Mouse (Mus musculus): ENCODE data around the gene Dnase2a. TPM values are rescaled to one million over a fixed set of nuclear protein-coding genes. Genes with fewer than 3 reads are reported as not detected.
A peak's percentile ranks its signal among the peaks of the same experiment; 100 is the strongest.

Dnase2a gene
- polyA plus RNA-seq, 1 experiment from 2014 or later = 8.6 TPM

DNA sequence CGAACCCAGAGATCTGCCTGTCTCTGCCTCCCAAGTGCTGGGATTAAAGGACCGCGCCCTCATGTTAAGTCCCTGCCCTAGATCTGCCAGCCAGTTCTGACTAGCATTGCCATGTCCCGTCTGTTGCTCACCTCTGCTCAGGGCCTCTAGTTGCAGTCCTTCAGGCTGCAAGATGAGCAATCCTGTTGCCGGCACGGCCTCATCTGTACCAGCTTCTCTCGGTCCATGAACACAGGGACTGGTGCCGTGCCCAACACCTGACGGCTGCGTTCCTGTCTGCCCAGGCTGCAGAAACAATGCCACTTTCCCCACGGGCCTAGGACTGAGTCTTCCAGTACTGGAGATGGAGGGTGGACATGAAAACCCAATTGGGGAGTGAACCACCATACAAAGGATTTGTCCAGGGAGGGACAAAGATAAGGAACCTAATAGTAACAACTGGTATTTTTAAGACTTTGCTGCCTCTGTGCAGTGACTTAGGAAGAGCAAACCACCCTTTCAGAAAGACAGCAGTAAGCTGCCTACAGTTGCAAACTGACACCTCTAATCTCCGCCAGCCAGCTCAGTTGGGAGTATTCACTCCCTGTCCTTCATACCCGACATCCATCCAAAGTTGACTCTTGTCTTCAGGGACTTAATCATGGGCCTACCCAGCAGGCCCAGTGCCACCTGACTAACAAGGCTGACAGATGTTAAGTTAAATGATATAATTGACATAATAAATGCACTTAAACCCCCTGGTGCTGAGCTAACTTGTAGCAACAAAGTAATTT, 59.4 kb downstream of the Dnase2a start:
- Histone ChIP-seq H3K9me3 (replicated peaks) (no peaks in the 10 kb centered on the region), H3K4me3 (no peak overlapping the region), H3K27ac (no peak overlapping the region), H3K4me1 (peaks cover 41% of the 10 kb centered on the region), H3K27me3 (no peaks in the 10 kb centered on the region), H3K9ac (no peak overlapping the region), H3K4me2 (replicated peaks) (no peak overlapping the region), H3K36me3 (peaks cover 19% of the 10 kb centered on the region)
- no peak for ATAC-seq (ENCODE audit: low FRiP score)
- WGBS = 88% methylated on average over 13 of the region's 13 CpGs

DNA sequence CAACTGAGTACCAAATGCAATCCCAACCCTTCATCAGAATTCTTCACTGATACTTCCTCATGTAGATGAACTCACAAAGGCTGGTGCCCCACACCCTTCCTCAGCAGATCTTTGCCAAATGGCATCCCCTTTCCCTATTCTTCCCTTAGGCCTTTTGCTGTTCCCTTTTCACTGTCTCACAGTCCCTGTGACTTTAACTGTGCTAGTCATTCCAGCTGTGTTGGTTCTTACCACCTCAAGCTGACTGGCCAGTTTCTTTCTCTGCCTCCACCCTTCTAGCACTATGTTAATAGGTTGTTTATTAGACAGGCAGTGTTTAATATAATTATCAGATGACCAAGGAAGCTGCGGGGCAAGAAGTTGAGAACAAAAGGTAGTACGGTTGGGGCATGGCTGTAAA, 60.3 kb downstream of the Dnase2a start:
- 23% methylated on average over 2 of the region's 2 CpGs for WGBS
- Histone ChIP-seq H3K27me3 (no peaks in the 10 kb centered on the region), H3K36me3 (peaks cover 29% of the 10 kb centered on the region), H3K9ac (peak overlapping the region; percentile 91), H3K4me3 (peak overlapping the region; percentile 78), H3K27ac (peak overlapping the region; percentile 80; the same call in 1 of the 2 replicates), H3K9me3 (replicated peaks) (no peaks in the 10 kb centered on the region), H3K4me1 (peaks cover 41% of the 10 kb centered on the region), H3K4me2 (replicated peaks) (peak overlapping the region; percentile 91)
- ATAC-seq (ENCODE audit: low FRiP score) = no peak

DNA sequence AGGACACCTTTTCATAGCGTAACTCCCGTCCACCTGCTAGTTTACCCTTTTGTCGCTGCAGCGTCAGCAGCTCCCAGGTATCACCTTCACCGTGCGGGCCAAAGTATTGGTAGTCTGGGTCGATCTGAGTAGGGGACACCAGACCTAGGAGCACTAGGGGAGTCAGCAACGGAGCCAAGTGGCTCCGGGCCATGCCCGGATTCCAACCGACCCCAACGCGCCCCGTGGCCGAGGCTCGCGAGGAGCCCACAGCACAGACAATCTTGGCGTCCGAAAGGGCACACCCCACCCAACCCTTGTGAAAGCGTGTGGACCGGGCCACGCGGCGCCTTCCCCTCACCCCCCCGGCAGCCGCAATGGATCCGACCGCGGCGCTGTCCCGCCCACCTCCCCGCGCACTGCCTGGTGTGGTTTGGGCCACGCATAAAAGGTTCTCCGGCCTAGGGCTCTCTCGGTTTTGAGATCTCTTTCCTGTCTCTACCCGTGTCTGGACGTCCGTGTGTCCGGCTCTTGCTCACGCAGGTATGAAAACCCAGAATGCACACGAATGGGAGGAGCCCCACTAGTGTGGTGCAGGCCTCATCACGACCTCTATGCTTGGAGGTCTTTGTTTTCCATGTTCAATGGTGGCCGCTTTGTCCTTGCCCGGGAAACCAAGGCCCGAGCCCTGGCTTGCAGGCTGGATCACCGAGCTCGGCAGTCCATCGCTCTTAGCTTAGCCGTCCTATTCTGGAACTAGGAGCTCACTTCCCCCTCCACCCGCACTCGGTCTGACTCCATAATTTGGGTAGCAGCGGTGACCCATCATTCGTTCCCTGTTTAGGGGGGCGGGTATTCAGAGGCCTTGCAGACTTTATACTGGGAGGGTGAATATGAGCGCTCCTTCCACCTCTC, 61.1 kb downstream of the Dnase2a start, which contains the start of the genes Gm49661, Prdx2 and Rnaseh2a:
Gene Gm49661, minus strand, starts transcription at position 193 of the 894 bp plus-strand sequence.
Gene Prdx2, plus strand, starts transcription at position 347 of the 894 bp plus-strand sequence.
Gene Rnaseh2a, minus strand, starts transcription at position 527 of the 894 bp plus-strand sequence.
- under 1% methylated on average over 56 of the region's 56 CpGs for WGBS
- Histone ChIP-seq H3K27ac (peak within 1 kb of the TSS; percentile 80), H3K4me1 (peaks cover 41% of the 10 kb centered on the region), H3K9ac (peak within 1 kb of the TSS; percentile 91), H3K4me3 (peak within 1 kb of the TSS; percentile 78), H3K27me3 (no peaks in the 10 kb centered on the region), H3K4me2 (replicated peaks) (peak within 1 kb of the TSS; percentile 91), H3K9me3 (replicated peaks) (no peaks in the 10 kb centered on the region), H3K36me3 (peaks cover 35% of the 10 kb centered on the region)
- peak; percentile 73 for ATAC-seq (ENCODE audit: low FRiP score)

GRCm38 (mm10) chr8:84970135-84970790, 61.9 kb downstream of the Dnase2a start:
- 10% methylated on average over 21 of the region's 21 CpGs for WGBS
- peaks cover 36% of the 10 kb centered on the region for H3K4me1 ChIP-seq
- H3K27ac ChIP-seq = peak overlapping the region; percentile 80
- peak overlapping the region; percentile 91 for H3K9ac ChIP-seq
- ATAC-seq (ENCODE audit: low FRiP score) = no peak
- H3K36me3 ChIP-seq = peaks cover 35% of the 10 kb centered on the region
- peak overlapping the region; percentile 78 for H3K4me3 ChIP-seq
- no peaks in the 10 kb centered on the region for H3K9me3 ChIP-seq (replicated peaks)
- H3K4me2 ChIP-seq (replicated peaks) = peak overlapping the region; percentile 91
- no peaks in the 10 kb centered on the region for H3K27me3 ChIP-seq

GRCm38 (mm10) chr8:84970913-84971312, 62.6 kb downstream of the Dnase2a start:
- no peaks in the 10 kb centered on the region for H3K9me3 ChIP-seq (replicated peaks)
- H3K4me2 ChIP-seq (replicated peaks) = peak overlapping the region; percentile 91
- WGBS = 73% methylated on average over 5 of the region's 5 CpGs
- peak overlapping the region; percentile 78 for H3K4me3 ChIP-seq
- H3K4me1 ChIP-seq = peaks cover 37% of the 10 kb centered on the region
- peaks cover 35% of the 10 kb centered on the region for H3K36me3 ChIP-seq
- H3K9ac ChIP-seq = peak overlapping the region; percentile 91
- 0 out of 2 replicates have a peak overlapping the region, but pooled peaks have one; percentile 80 for H3K27ac ChIP-seq
- ATAC-seq (ENCODE audit: low FRiP score) = no peak
- no peaks in the 10 kb centered on the region for H3K27me3 ChIP-seq

Small RNAs within 50 kb of the gene (microRNA-seq; reads per million reads assigned to microRNA genes)
- gene Gm24197 (not detected), gene Mir7069 (1.4 reads per million)

Other genes with a start within 250 kb of the Dnase2a start
- 62.5 and 64.8 TPM in 2 replicates for gene Ier2, start 245.7 kb upstream of the Dnase2a start, polyA plus RNA-seq (2016; fragmentation: Nextera tagmentation; extraction: Ambion mirVana)
- 51.2 and 55.9 TPM in 2 replicates for gene Trmt1, start 222.3 kb upstream of the Dnase2a start, polyA plus RNA-seq (2016; fragmentation: Nextera tagmentation; extraction: Ambion mirVana)
- 20.9 and 21.3 TPM in 2 replicates for gene Nacc1, start 220.7 kb upstream of the Dnase2a start, polyA plus RNA-seq (2016; fragmentation: Nextera tagmentation; extraction: Ambion mirVana)
- gene Lyl1, start 207.1 kb upstream of the Dnase2a start, polyA plus RNA-seq (2016; fragmentation: Nextera tagmentation; extraction: Ambion mirVana) = 4.6 and 4.9 TPM in 2 replicates
- gene G430095P16Rik, start 185.6 kb upstream of the Dnase2a start, polyA plus RNA-seq (2016; fragmentation: Nextera tagmentation; extraction: Ambion mirVana) = 3.0 and 3.6 TPM in 2 replicates
- gene Nfix, start 108.2 kb upstream of the Dnase2a start, polyA plus RNA-seq (2016; fragmentation: Nextera tagmentation; extraction: Ambion mirVana) = 11.6 and 14.2 TPM in 2 replicates
- 6.6 and 7.1 TPM in 2 replicates for gene Dand5, start 85.7 kb upstream of the Dnase2a start, polyA plus RNA-seq (2016; fragmentation: Nextera tagmentation; extraction: Ambion mirVana)
- 35.7 and 38.6 TPM in 2 replicates for gene Gadd45gip1, start 77.0 kb upstream of the Dnase2a start, polyA plus RNA-seq (2016; fragmentation: Nextera tagmentation; extraction: Ambion mirVana)
- gene Rad23a, start 67.9 kb upstream of the Dnase2a start, polyA plus RNA-seq (2016; fragmentation: Nextera tagmentation; extraction: Ambion mirVana) = 88.8 and 101 TPM in 2 replicates
- gene Calr, start 61.6 kb upstream of the Dnase2a start, polyA plus RNA-seq (2016; fragmentation: Nextera tagmentation; extraction: Ambion mirVana) = 792 and 820 TPM in 2 replicates
- gene Farsa, start 51.6 kb upstream of the Dnase2a start, polyA plus RNA-seq (2016; fragmentation: Nextera tagmentation; extraction: Ambion mirVana) = 92.2 and 98.9 TPM in 2 replicates
- gene Syce2, start 36.4 kb upstream of the Dnase2a start, polyA plus RNA-seq (2016; fragmentation: Nextera tagmentation; extraction: Ambion mirVana) = 37.2 TPM in 2 replicates
- gene Gcdh, start 14.6 kb upstream of the Dnase2a start, polyA plus RNA-seq (2016; fragmentation: Nextera tagmentation; extraction: Ambion mirVana) = 32.8 and 35.0 TPM in 2 replicates
- gene Klf1, start 6.6 kb upstream of the Dnase2a start, polyA plus RNA-seq (2016; fragmentation: Nextera tagmentation; extraction: Ambion mirVana) = 3.7 and 4.2 TPM in 2 replicates
- gene Mast1, start 28.8 kb downstream of the Dnase2a start, polyA plus RNA-seq (2016; fragmentation: Nextera tagmentation; extraction: Ambion mirVana) = 36.8 and 37.9 TPM in 2 replicates
- gene Rtbdn, start 38.4 kb downstream of the Dnase2a start, polyA plus RNA-seq (2016; fragmentation: Nextera tagmentation; extraction: Ambion mirVana) = 1.5 and 1.6 TPM in 2 replicates
- not detected in 2 replicates for gene Gm49661, start 60.9 kb downstream of the Dnase2a start, polyA plus RNA-seq (2016; fragmentation: Nextera tagmentation; extraction: Ambion mirVana)
- gene Prdx2, start 61.0 kb downstream of the Dnase2a start, polyA plus RNA-seq (2016; fragmentation: Nextera tagmentation; extraction: Ambion mirVana) = 1,088 and 1,187 TPM in 2 replicates
- 77.4 and 77.9 TPM in 2 replicates for gene Rnaseh2a, start 61.2 kb downstream of the Dnase2a start, polyA plus RNA-seq (2016; fragmentation: Nextera tagmentation; extraction: Ambion mirVana)
- gene Junb, start 70.2 kb downstream of the Dnase2a start, polyA plus RNA-seq (2016; fragmentation: Nextera tagmentation; extraction: Ambion mirVana) = 6.0 and 7.5 TPM in 2 replicates
- 16.3 and 18.7 TPM in 2 replicates for gene Hook2, start 82.0 kb downstream of the Dnase2a start, polyA plus RNA-seq (2016; fragmentation: Nextera tagmentation; extraction: Ambion mirVana)
- gene Best2, start 106.0 kb downstream of the Dnase2a start, polyA plus RNA-seq (2016; fragmentation: Nextera tagmentation; extraction: Ambion mirVana) = not detected in 2 replicates
- gene Asna1, start 116.7 kb downstream of the Dnase2a start, polyA plus RNA-seq (2016; fragmentation: Nextera tagmentation; extraction: Ambion mirVana) = 127 and 128 TPM in 2 replicates
- 162 and 174 TPM in 2 replicates for gene Trir, start 118.3 kb downstream of the Dnase2a start, polyA plus RNA-seq (2016; fragmentation: Nextera tagmentation; extraction: Ambion mirVana)
- 41.3 and 41.9 TPM in 2 replicates for gene Tnpo2, start 128.4 kb downstream of the Dnase2a start, polyA plus RNA-seq (2016; fragmentation: Nextera tagmentation; extraction: Ambion mirVana)
- gene Fbxw9, start 151.5 kb downstream of the Dnase2a start, polyA plus RNA-seq (2016; fragmentation: Nextera tagmentation; extraction: Ambion mirVana) = 42.4 and 43.6 TPM in 2 replicates
- gene Gm5741, start 159.4 kb downstream of the Dnase2a start, polyA plus RNA-seq (2016; fragmentation: Nextera tagmentation; extraction: Ambion mirVana) = 0.85 and 1.2 TPM in 2 replicates
- 69.2 and 76.9 TPM in 2 replicates for gene Dhps, start 163.2 kb downstream of the Dnase2a start, polyA plus RNA-seq (2016; fragmentation: Nextera tagmentation; extraction: Ambion mirVana)
- 93.6 and 108 TPM in 2 replicates for gene Wdr83os, start 172.2 kb downstream of the Dnase2a start, polyA plus RNA-seq (2016; fragmentation: Nextera tagmentation; extraction: Ambion mirVana)
- gene Wdr83, start 172.7 kb downstream of the Dnase2a start, polyA plus RNA-seq (2016; fragmentation: Nextera tagmentation; extraction: Ambion mirVana) = 46.0 and 48.4 TPM in 2 replicates
- 19.7 and 22.4 TPM in 2 replicates for gene Man2b1, start 174.7 kb downstream of the Dnase2a start, polyA plus RNA-seq (2016; fragmentation: Nextera tagmentation; extraction: Ambion mirVana)
- 1.7 and 2.7 TPM in 2 replicates for gene Zfp791, start 214.5 kb downstream of the Dnase2a start, polyA plus RNA-seq (2016; fragmentation: Nextera tagmentation; extraction: Ambion mirVana)
- 0.09 TPM in 1 of 2 replicates, not detected in the other for gene Cks1brt, start 243.4 kb downstream of the Dnase2a start, polyA plus RNA-seq (2016; fragmentation: Nextera tagmentation; extraction: Ambion mirVana)